Mouse (Mus musculus): ENCODE data around the gene Itga8. TPM values are rescaled to one million over a fixed set of nuclear protein-coding genes. Genes with fewer than 3 reads are reported as not detected.

Itga8 gene
- polyA plus RNA-seq, 1 experiment = 0.91 TPM

GRCm38 (mm10) chr2:12255901-12256300 lies 45.8 kb downstream of the Itga8 start:
- Histone ChIP-seq H3K4me3 (ENCODE audit: insufficient read depth, low read depth, low read length) (no peak overlapping the region), H3K27ac (replicated peaks; ENCODE audit: low read depth, low read length) (no peak overlapping the region)

GRCm38 (mm10) chr2:12235345-12235744 lies 66.4 kb downstream of the Itga8 start:
- Histone ChIP-seq H3K4me1 (ENCODE audit: control insufficient read depth, insufficient read depth, insufficient read length, low read length) (no peaks in the 10 kb centered on the region), H3K27ac (replicated peaks; ENCODE audit: low read depth, low read length) (no peak overlapping the region), H3K4me3 (ENCODE audit: insufficient read depth, low read depth, low read length) (no peak overlapping the region)

More at GRCm38 (mm10) chr2:12255901-12256300, 45.8 kb downstream of the Itga8 start:
- H3K4me1 ChIP-seq (ENCODE audit: control insufficient read depth, insufficient read depth, insufficient read length, low read length) = no peaks in the 10 kb centered on the region; the same call in 1 of the 2 replicates

GRCm38 (mm10) chr2:12229721-12230120 lies 72.0 kb downstream of the Itga8 start:
- Histone ChIP-seq H3K4me1 (ENCODE audit: control insufficient read depth, insufficient read depth, insufficient read length, low read length) (no peaks in the 10 kb centered on the region), H3K27ac (replicated peaks; ENCODE audit: low read depth, low read length) (no peak overlapping the region), H3K4me3 (ENCODE audit: insufficient read depth, low read depth, low read length) (no peak overlapping the region)

GRCm38 (mm10) chr2:12228335-12228734 lies 73.4 kb downstream of the Itga8 start:
- H3K4me1 ChIP-seq (ENCODE audit: control insufficient read depth, insufficient read depth, insufficient read length, low read length) = no peaks in the 10 kb centered on the region
- no peak overlapping the region for H3K27ac ChIP-seq (replicated peaks; ENCODE audit: low read depth, low read length)
- no peak overlapping the region for H3K4me3 ChIP-seq (ENCODE audit: insufficient read depth, low read depth, low read length)

- no peaks in the 10 kb centered on the region for H3K4me1 ChIP-seq (ENCODE audit: control insufficient read depth, insufficient read depth, insufficient read length, low read length)
- H3K27ac ChIP-seq (replicated peaks; ENCODE audit: low read depth, low read length) = no peak overlapping the region
- H3K4me3 ChIP-seq (ENCODE audit: insufficient read depth, low read depth, low read length) = no peak overlapping the region
These were observed 74.5 kb downstream of the Itga8 start for GRCm38 (mm10) chr2:12227243-12227642.

- no peak overlapping the region for H3K4me3 ChIP-seq (ENCODE audit: insufficient read depth, low read depth, low read length)
- no peak overlapping the region for H3K27ac ChIP-seq (replicated peaks; ENCODE audit: low read depth, low read length)
- no peaks in the 10 kb centered on the region for H3K4me1 ChIP-seq (ENCODE audit: control insufficient read depth, insufficient read depth, insufficient read length, low read length)
These were observed 75.4 kb downstream of the Itga8 start for GRCm38 (mm10) chr2:12226367-12226766.

- Histone ChIP-seq H3K4me1 (ENCODE audit: control insufficient read depth, insufficient read depth, insufficient read length, low read length) (no peaks in the 10 kb centered on the region), H3K27ac (replicated peaks; ENCODE audit: low read depth, low read length) (no peak overlapping the region), H3K4me3 (ENCODE audit: insufficient read depth, low read depth, low read length) (no peak overlapping the region)
These were observed 80.1 kb downstream of the Itga8 start for GRCm38 (mm10) chr2:12221671-12222070.

GRCm38 (mm10) chr2:12213464-12213790 lies 88.3 kb downstream of the Itga8 start:
- Histone ChIP-seq H3K4me1 (ENCODE audit: control insufficient read depth, insufficient read depth, insufficient read length, low read length) (no peaks in the 10 kb centered on the region), H3K27ac (replicated peaks; ENCODE audit: low read depth, low read length) (no peak overlapping the region), H3K4me3 (ENCODE audit: insufficient read depth, low read depth, low read length) (no peak overlapping the region)

GRCm38 (mm10) chr2:12212662-12213463 lies 88.9 kb downstream of the Itga8 start:
- H3K4me3 ChIP-seq (ENCODE audit: insufficient read depth, low read depth, low read length) = no peak overlapping the region
- no peaks in the 10 kb centered on the region for H3K4me1 ChIP-seq (ENCODE audit: control insufficient read depth, insufficient read depth, insufficient read length, low read length)
- no peak overlapping the region for H3K27ac ChIP-seq (replicated peaks; ENCODE audit: low read depth, low read length)

GRCm38 (mm10) chr2:12208142-12208541 lies 93.6 kb downstream of the Itga8 start:
- no peaks in the 10 kb centered on the region for H3K4me1 ChIP-seq (ENCODE audit: control insufficient read depth, insufficient read depth, insufficient read length, low read length)
- no peak overlapping the region for H3K27ac ChIP-seq (replicated peaks; ENCODE audit: low read depth, low read length)
- H3K4me3 ChIP-seq (ENCODE audit: insufficient read depth, low read depth, low read length) = no peak overlapping the region

- Histone ChIP-seq H3K4me1 (ENCODE audit: control insufficient read depth, insufficient read depth, insufficient read length, low read length) (no peaks in the 10 kb centered on the region), H3K4me3 (ENCODE audit: insufficient read depth, low read depth, low read length) (no peak overlapping the region), H3K27ac (replicated peaks; ENCODE audit: low read depth, low read length) (no peak overlapping the region)
These were observed 95.4 kb downstream of the Itga8 start for GRCm38 (mm10) chr2:12206353-12206752.

- no peaks in the 10 kb centered on the region for H3K4me1 ChIP-seq (ENCODE audit: control insufficient read depth, insufficient read depth, insufficient read length, low read length)
- H3K4me3 ChIP-seq (ENCODE audit: insufficient read depth, low read depth, low read length) = no peak overlapping the region
- no peak overlapping the region for H3K27ac ChIP-seq (replicated peaks; ENCODE audit: low read depth, low read length)
These were observed 95.8 kb downstream of the Itga8 start for GRCm38 (mm10) chr2:12205875-12206274.

GRCm38 (mm10) chr2:12203231-12203630 lies 98.5 kb downstream of the Itga8 start:
- Histone ChIP-seq H3K27ac (replicated peaks; ENCODE audit: low read depth, low read length) (no peak overlapping the region), H3K4me3 (ENCODE audit: insufficient read depth, low read depth, low read length) (no peak overlapping the region), H3K4me1 (ENCODE audit: control insufficient read depth, insufficient read depth, insufficient read length, low read length) (no peaks in the 10 kb centered on the region)

- H3K27ac ChIP-seq (replicated peaks; ENCODE audit: low read depth, low read length) = no peak overlapping the region
- H3K4me3 ChIP-seq (ENCODE audit: insufficient read depth, low read depth, low read length) = no peak overlapping the region
- no peaks in the 10 kb centered on the region for H3K4me1 ChIP-seq (ENCODE audit: control insufficient read depth, insufficient read depth, insufficient read length, low read length)
These were observed 103.0 kb downstream of the Itga8 start for GRCm38 (mm10) chr2:12198699-12199098.

GRCm38 (mm10) chr2:12198214-12198613 lies 103.5 kb downstream of the Itga8 start:
- Histone ChIP-seq H3K4me1 (ENCODE audit: control insufficient read depth, insufficient read depth, insufficient read length, low read length) (no peaks in the 10 kb centered on the region), H3K4me3 (ENCODE audit: insufficient read depth, low read depth, low read length) (no peak overlapping the region), H3K27ac (replicated peaks; ENCODE audit: low read depth, low read length) (no peak overlapping the region)

- Histone ChIP-seq H3K4me3 (ENCODE audit: insufficient read depth, low read depth, low read length) (no peak overlapping the region), H3K4me1 (ENCODE audit: control insufficient read depth, insufficient read depth, insufficient read length, low read length) (no peaks in the 10 kb centered on the region), H3K27ac (replicated peaks; ENCODE audit: low read depth, low read length) (no peak overlapping the region)
These were observed 104.0 kb downstream of the Itga8 start for GRCm38 (mm10) chr2:12197711-12198110.
